Mouse (Mus musculus) forebrain, embryonic 12.5 days (tissue): ENCODE measurements around the gene Mrgpra1. TPM values are rescaled to one million over a fixed set of nuclear protein-coding genes. Genes with fewer than 3 reads are reported as not detected.
"Not testable (repeated sequence)": the region's sequence is repeated elsewhere in the genome, so short reads cannot be mapped to it uniquely, and the experiment has no call there.

Source experiments
- ATAC-seq: fragments of 200-750 bp; cut with Nextera tagmentation; 2 replicates; pipeline ENCODE4 v1.8.0; 2017; ENCODE audit warnings: moderate TSS enrichment; ENCODE audit not compliant: low FRiP score
- H3K27ac ChIP-seq: fragments of 300-500 bp; sonication (generic); 2 replicates; pipeline ENCODE4 v1.5.1; 2016; ENCODE audit warnings: mild to moderate bottlenecking
- H3K27me3 ChIP-seq: fragments of 300-500 bp; sonication (generic); 2 replicates; pipeline ENCODE4 v1.6.1; 2016; ENCODE audit warnings: mild to moderate bottlenecking
- H3K36me3 ChIP-seq: fragments of 300-500 bp; sonication (generic); replicated peaks from 2 replicates; pipeline ENCODE4 v1.6.1; 2016; ENCODE audit warnings: mild to moderate bottlenecking
- H3K4me1 ChIP-seq: fragments of 300-500 bp; sonication (generic); 2 replicates; pipeline ENCODE4 v1.6.1; 2016
- H3K4me2 ChIP-seq: fragments of 300-500 bp; sonication (generic); 2 replicates; pipeline ENCODE4 v1.6.1; 2016; ENCODE audit warnings: mild to moderate bottlenecking, moderate library complexity
- H3K4me3 ChIP-seq: fragments of 300-500 bp; sonication (generic); replicated peaks from 2 replicates; pipeline ENCODE4 v1.5.1; 2016; ENCODE audit warnings: mild to moderate bottlenecking
- H3K9ac ChIP-seq: fragments of 300-500 bp; sonication (generic); 2 replicates; pipeline ENCODE4 v1.6.1; 2016; ENCODE audit warnings: mild to moderate bottlenecking
- H3K9me3 ChIP-seq: fragments of 300-500 bp; sonication (generic); 2 replicates; pipeline ENCODE4 v1.6.1; 2016
- WGBS: fragments of 180-500 bp; shearing (Covaris S2); methylation state at CpG from one replicate; pipeline ENCODE4 v1.1.7; 2016; 5-methylcytosine and 5-hydroxymethylcytosine counted together
- polyA plus RNA-seq: library from polyadenylated mRNA; unstranded; fragments of >200 nt; fragmentation: Nextera tagmentation; extraction: Ambion mirVana; gene quantifications from 2 replicates; pipeline ENCODE4 v1.2.1, GENCODE M21; 2016

Gene Mrgpra1
- not detected in 2 replicates for polyA plus RNA-seq

GRCm38 (mm10) chr7:47354140-47354539 lies at the start of gene Mrgpra1:
TSS of gene Mrgpra1 (minus strand) at chr7:47354240.
- H3K9me3 ChIP-seq: peaks cover 30% of the 10 kb centered on the region
- no peak within 1 kb of the TSS for H3K9ac ChIP-seq
- whole genome bisulfite sequencing: 95% methylated on average over 1 of the region's 1 CpGs
- H3K4me1 ChIP-seq: no peaks in the 10 kb centered on the region
- H3K4me3 ChIP-seq: no peak within 1 kb of the TSS
- H3K27me3 ChIP-seq: no peaks in the 10 kb centered on the region
- no peak within 1 kb of the TSS for H3K27ac ChIP-seq
- no peaks in the 10 kb centered on the region for H3K36me3 ChIP-seq
- no peak for ATAC-seq
- H3K4me2 ChIP-seq: no peak within 1 kb of the TSS

- Histone ChIP-seq H3K27ac (no peak overlapping the region), H3K4me3 (no peak overlapping the region), H3K4me2 (no peak overlapping the region), H3K4me1 (no peaks in the 10 kb centered on the region), H3K9ac (no peak overlapping the region), H3K36me3 (no peaks in the 10 kb centered on the region), H3K9me3 (peaks cover 27% of the 10 kb centered on the region), H3K27me3 (no peaks in the 10 kb centered on the region)
- ATAC-seq: no peak
Observed at GRCm38 (mm10) chr7:47401125-47401524, 47.1 kb upstream of the Mrgpra1 start.

- WGBS: 71% methylated on average over 3 of the region's 3 CpGs
- Histone ChIP-seq H3K4me1 (no peaks in the 10 kb centered on the region), H3K27me3 (no peaks in the 10 kb centered on the region), H3K27ac (no peak overlapping the region), H3K9me3 (peaks cover 37% of the 10 kb centered on the region), H3K4me3 (no peak overlapping the region), H3K36me3 (no peaks in the 10 kb centered on the region), H3K4me2 (no peak overlapping the region), H3K9ac (no peak overlapping the region)
- no peak for ATAC-seq
Observed at GRCm38 (mm10) chr7:47348421-47348820, 5.6 kb downstream of the Mrgpra1 start.

- no peak overlapping the region for H3K27ac ChIP-seq
- H3K9me3 ChIP-seq: peaks cover 44% of the 10 kb centered on the region
- 86% methylated on average over 4 of the region's 4 CpGs for WGBS
- no peaks in the 10 kb centered on the region for H3K4me1 ChIP-seq
- no peaks in the 10 kb centered on the region for H3K36me3 ChIP-seq
- H3K4me3 ChIP-seq: no peak overlapping the region
- no peak overlapping the region for H3K9ac ChIP-seq
- H3K4me2 ChIP-seq: no peak overlapping the region
- no peaks in the 10 kb centered on the region for H3K27me3 ChIP-seq
- no peak for ATAC-seq
Observed at GRCm38 (mm10) chr7:47345905-47346478, 8.0 kb downstream of the Mrgpra1 start.

- not testable (repeated sequence) for H3K27me3 ChIP-seq, H3K4me1 ChIP-seq, H3K4me3 ChIP-seq, H3K27ac ChIP-seq, ATAC-seq, H3K4me2 ChIP-seq, H3K36me3 ChIP-seq, H3K9ac ChIP-seq
- peaks cover 30% of the 10 kb centered on the region for H3K9me3 ChIP-seq
- 82% methylated on average over 3 of the region's 3 CpGs for WGBS
Observed at GRCm38 (mm10) chr7:47341887-47342286, 12.2 kb downstream of the Mrgpra1 start.

- H3K4me3 ChIP-seq, ATAC-seq, H3K27me3 ChIP-seq, H3K4me2 ChIP-seq, H3K9ac ChIP-seq, H3K36me3 ChIP-seq, H3K27ac ChIP-seq, H3K4me1 ChIP-seq: not testable (repeated sequence)
- H3K9me3 ChIP-seq: peaks cover 31% of the 10 kb centered on the region
- 73% methylated on average over 3 of the region's 3 CpGs for WGBS
Observed at GRCm38 (mm10) chr7:47341389-47341788, 12.7 kb downstream of the Mrgpra1 start.

- ATAC-seq: no peak
- Histone ChIP-seq H3K4me2 (no peak overlapping the region), H3K27me3 (no peaks in the 10 kb centered on the region), H3K9ac (no peak overlapping the region), H3K36me3 (no peaks in the 10 kb centered on the region), H3K4me3 (no peak overlapping the region), H3K4me1 (no peaks in the 10 kb centered on the region), H3K27ac (no peak overlapping the region), H3K9me3 (peaks cover 30% of the 10 kb centered on the region)
- WGBS: 47% methylated on average over 1 of the region's 1 CpGs
Observed at GRCm38 (mm10) chr7:47318299-47318698, 35.7 kb downstream of the Mrgpra1 start.

- Histone ChIP-seq H3K27ac (no peak overlapping the region), H3K9me3 (peaks cover 37% of the 10 kb centered on the region), H3K4me3 (no peak overlapping the region), H3K4me1 (no peaks in the 10 kb centered on the region), H3K27me3 (no peaks in the 10 kb centered on the region), H3K4me2 (no peak overlapping the region), H3K36me3 (no peaks in the 10 kb centered on the region), H3K9ac (no peak overlapping the region)
- ATAC-seq: no peak
- 44% methylated on average over 4 of the region's 4 CpGs for WGBS
Observed at GRCm38 (mm10) chr7:47312289-47312688, 41.8 kb downstream of the Mrgpra1 start.

GRCm38 (mm10) chr7:47309855-47310254 lies 44.2 kb downstream of the Mrgpra1 start:
- no peaks in the 10 kb centered on the region for H3K27me3 ChIP-seq
- no peaks in the 10 kb centered on the region for H3K4me1 ChIP-seq
- no peaks in the 10 kb centered on the region for H3K36me3 ChIP-seq
- no peak overlapping the region for H3K9ac ChIP-seq
- H3K9me3 ChIP-seq: peaks cover 37% of the 10 kb centered on the region
- no peak overlapping the region for H3K4me3 ChIP-seq
- no peak for ATAC-seq
- no peak overlapping the region for H3K27ac ChIP-seq
- no peak overlapping the region for H3K4me2 ChIP-seq
- WGBS: 91% methylated on average over 10 of the region's 10 CpGs

- 88% methylated on average over 5 of the region's 6 CpGs for WGBS
- H3K4me3 ChIP-seq, H3K4me1 ChIP-seq, H3K36me3 ChIP-seq, H3K27ac ChIP-seq, H3K27me3 ChIP-seq, ATAC-seq, H3K9ac ChIP-seq, H3K4me2 ChIP-seq: not testable (repeated sequence)
- peaks cover 12% of the 10 kb centered on the region for H3K9me3 ChIP-seq
Observed at GRCm38 (mm10) chr7:47304661-47305060, 49.4 kb downstream of the Mrgpra1 start.

- H3K4me3 ChIP-seq, H3K36me3 ChIP-seq, ATAC-seq, H3K9me3 ChIP-seq, H3K4me2 ChIP-seq, H3K27me3 ChIP-seq, H3K4me1 ChIP-seq, H3K9ac ChIP-seq, H3K27ac ChIP-seq: not testable (repeated sequence)
Observed at GRCm38 (mm10) chr7:47299612-47300011, 54.4 kb downstream of the Mrgpra1 start.
